Mouse (Mus musculus) midbrain, embryonic 11.5 days (tissue): ENCODE measurements at regions not wholly inside any gene's neighbourhood (a gene's known extent, or its start where the extent isn't known, plus 50 kb on each side); places are given as distances from the start of the nearest gene placed in this dataset.

Source experiments
- ATAC-seq: fragments of 200-750 bp; cut with Nextera tagmentation; 2 replicates; pipeline ENCODE4 v1.8.0; 2017; ENCODE audit warnings: moderate TSS enrichment, moderate library complexity; ENCODE audit not compliant: low FRiP score
- DNase-seq: peaks from one replicate; pipeline ENCODE4 v3.0.0; 2015; ENCODE audit warnings: low spot score; ENCODE audit errors: missing footprints
- H3K27ac ChIP-seq: fragments of 300-500 bp; sonication (generic); 2 replicates; pipeline ENCODE4 v1.5.1; 2014; ENCODE audit warnings: low read depth, low read length
- H3K27me3 ChIP-seq: fragments of 300-500 bp; sonication (generic); 2 replicates; pipeline ENCODE4 v1.6.1; 2014; ENCODE audit warnings: mild to moderate bottlenecking, low read length, moderate library complexity, mixed read lengths; ENCODE audit not compliant: control insufficient read depth, insufficient read depth
- H3K36me3 ChIP-seq: fragments of 300-500 bp; sonication (generic); 2 replicates; pipeline ENCODE4 v1.6.1; 2014; ENCODE audit warnings: mild to moderate bottlenecking, low read length, moderate library complexity, mixed read lengths; ENCODE audit not compliant: control insufficient read depth, insufficient read depth
- H3K4me1 ChIP-seq: fragments of 300-500 bp; sonication (generic); 2 replicates; pipeline ENCODE4 v1.6.1; 2014; ENCODE audit warnings: low read length; ENCODE audit not compliant: control insufficient read depth, insufficient read depth
- H3K4me2 ChIP-seq: fragments of 300-500 bp; sonication (generic); 2 replicates; pipeline ENCODE4 v1.6.1; 2014; ENCODE audit warnings: mild to moderate bottlenecking, moderate library complexity
- H3K4me3 ChIP-seq: fragments of 300-500 bp; sonication (generic); 2 replicates; pipeline ENCODE4 v1.5.1; 2014; ENCODE audit warnings: low read depth, low read length
- H3K9ac ChIP-seq: fragments of 300-500 bp; sonication (generic); 2 replicates; pipeline ENCODE4 v1.6.1; 2014; ENCODE audit warnings: low read length
- H3K9me3 ChIP-seq: fragments of 300-500 bp; sonication (generic); 2 replicates; pipeline ENCODE4 v1.6.1; 2016; ENCODE audit warnings: low read length; ENCODE audit not compliant: control insufficient read depth
- WGBS: fragments of 180-500 bp; shearing (Covaris S2); extraction: QIAGEN DNeasy Blood & Tissue Kit; methylation state at CpG from one replicate; pipeline ENCODE4 v1.1.7; 2014; 5-methylcytosine and 5-hydroxymethylcytosine counted together

- DNase-seq (no peak), ATAC-seq (no peak)
- Histone ChIP-seq H3K27me3 (no peaks in the 10 kb centered on the region), H3K27ac (no peak overlapping the region), H3K4me3 (no peak overlapping the region), H3K4me1 (no peaks in the 10 kb centered on the region), H3K36me3 (no peaks in the 10 kb centered on the region), H3K9ac (no peak overlapping the region), H3K4me2 (no peak overlapping the region), H3K9me3 (no peaks in the 10 kb centered on the region)
- 70% methylated on average over 3 of the region's 3 CpGs for WGBS
Observed at GRCm38 (mm10) chr11:57913801-57914560, 81.4 kb upstream of the Hand1 start.

- Histone ChIP-seq H3K9me3 (no peaks in the 10 kb centered on the region), H3K36me3 (no peaks in the 10 kb centered on the region), H3K27me3 (no peaks in the 10 kb centered on the region), H3K4me2 (no peak overlapping the region), H3K4me3 (no peak overlapping the region), H3K27ac (no peak overlapping the region), H3K4me1 (no peaks in the 10 kb centered on the region), H3K9ac (no peak overlapping the region)
- ATAC-seq: no peak
- no peak for DNase-seq
- WGBS: 54% methylated on average over 14 of the region's 14 CpGs
Observed at GRCm38 (mm10) chr11:57913020-57913699, 80.5 kb upstream of the Hand1 start.

GRCm38 (mm10) chr11:57911698-57912283 lies 79.2 kb upstream of the Hand1 start:
- DNase-seq (no peak), ATAC-seq (no peak)
- Histone ChIP-seq H3K36me3 (no peaks in the 10 kb centered on the region), H3K27me3 (no peaks in the 10 kb centered on the region), H3K4me1 (no peaks in the 10 kb centered on the region), H3K27ac (no peak overlapping the region), H3K9me3 (no peaks in the 10 kb centered on the region), H3K4me3 (no peak overlapping the region), H3K4me2 (no peak overlapping the region), H3K9ac (no peak overlapping the region)
- 62% methylated on average over 10 of the region's 10 CpGs for WGBS

DNA sequence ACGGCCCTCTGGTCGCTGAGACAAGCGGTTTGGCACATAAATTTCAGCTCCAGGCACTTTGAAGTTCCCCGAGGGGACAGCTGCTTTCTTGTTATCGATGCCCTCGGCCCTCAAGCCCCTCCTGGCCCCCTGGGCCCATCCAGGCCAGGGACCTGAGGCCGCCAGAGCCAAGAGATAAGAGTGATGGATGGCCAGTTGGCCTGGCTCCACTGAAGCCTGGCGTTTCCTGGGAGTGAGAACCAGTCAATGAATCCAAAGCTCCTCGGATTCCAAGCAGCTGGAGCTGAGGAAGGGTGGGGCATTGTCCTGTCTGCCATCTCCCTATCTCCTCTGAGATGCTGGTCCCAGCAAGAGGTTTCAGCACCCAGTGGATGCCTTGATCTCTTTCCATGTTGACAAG lies 71.6 kb upstream of the Hand1 start:
- Histone ChIP-seq H3K4me2 (no peak overlapping the region), H3K9ac (no peak overlapping the region), H3K36me3 (no peaks in the 10 kb centered on the region), H3K27ac (no peak overlapping the region), H3K9me3 (no peaks in the 10 kb centered on the region), H3K27me3 (no peaks in the 10 kb centered on the region), H3K4me1 (no peaks in the 10 kb centered on the region), H3K4me3 (no peak overlapping the region)
- no peak for ATAC-seq
- DNase-seq: no peak
- whole genome bisulfite sequencing: 76% methylated on average over 9 of the region's 9 CpGs

- 64% methylated on average over 4 of the region's 4 CpGs for WGBS
- DNase-seq (no peak), ATAC-seq (no peak)
- H3K4me2 ChIP-seq: no peak overlapping the region
- H3K9me3 ChIP-seq: no peaks in the 10 kb centered on the region
- no peak overlapping the region for H3K27ac ChIP-seq
- no peak overlapping the region for H3K4me3 ChIP-seq
- no peak overlapping the region for H3K9ac ChIP-seq
- no peaks in the 10 kb centered on the region for H3K36me3 ChIP-seq
- no peaks in the 10 kb centered on the region for H3K4me1 ChIP-seq
- H3K27me3 ChIP-seq: no peaks in the 10 kb centered on the region
Observed at GRCm38 (mm10) chr11:57899335-57899734, 66.7 kb upstream of the Hand1 start.

- 83% methylated on average over 1 of the region's 1 CpGs for WGBS
- no peak overlapping the region for H3K4me2 ChIP-seq
- no peak overlapping the region for H3K27ac ChIP-seq
- H3K36me3 ChIP-seq: no peaks in the 10 kb centered on the region
- no peak overlapping the region for H3K9ac ChIP-seq
- H3K9me3 ChIP-seq: no peaks in the 10 kb centered on the region
- no peaks in the 10 kb centered on the region for H3K27me3 ChIP-seq
- H3K4me1 ChIP-seq: no peaks in the 10 kb centered on the region
- DNase-seq: no peak
- ATAC-seq: no peak
- H3K4me3 ChIP-seq: no peak overlapping the region
Observed at GRCm38 (mm10) chr11:57895497-57895896, 62.9 kb upstream of the Hand1 start.

DNA sequence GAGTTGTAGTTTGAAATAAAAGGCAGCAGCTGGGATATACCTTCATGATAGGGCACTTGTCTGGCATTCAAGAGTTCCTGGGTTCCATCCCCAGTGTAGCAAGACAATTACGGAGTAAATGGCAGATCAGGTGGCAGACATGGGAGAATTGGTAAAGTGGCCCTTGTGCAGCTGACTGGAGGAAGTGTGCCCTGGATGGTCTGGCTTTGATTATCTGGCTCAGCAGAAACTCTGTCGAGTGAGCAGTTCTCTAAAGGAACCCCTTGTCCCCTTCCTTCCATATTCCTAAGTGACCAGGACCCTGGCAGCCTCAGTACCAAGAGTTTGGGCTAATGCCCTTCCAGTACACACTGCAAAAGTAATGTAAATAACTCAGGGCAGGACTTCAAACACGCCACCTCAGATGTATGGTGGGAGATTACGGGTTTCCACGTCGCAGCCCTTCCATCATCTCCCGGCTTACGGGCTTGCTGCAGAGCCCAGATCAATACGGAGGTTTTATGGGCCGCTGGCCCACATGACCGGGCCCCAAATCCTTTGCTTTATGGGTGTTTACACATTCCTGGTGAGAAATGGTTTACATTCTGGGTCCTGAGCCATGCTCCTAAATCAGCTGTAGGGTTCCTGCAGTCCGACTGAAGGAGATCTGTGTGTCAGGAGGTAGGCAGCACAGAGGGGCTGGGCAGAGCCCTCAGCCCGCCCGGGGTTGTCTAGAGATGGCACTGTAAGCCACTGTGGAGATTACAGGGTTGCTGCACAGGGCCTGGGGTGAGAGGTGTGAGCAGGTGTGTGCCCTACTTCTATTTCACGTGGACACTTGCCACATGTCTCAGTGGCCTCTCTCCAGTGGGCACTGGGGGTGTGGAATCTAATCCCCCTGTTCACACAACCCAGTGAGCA lies 50.4 kb upstream of the Hand1 start:
- no peak for DNase-seq

More for the DNA sequence above, 50.4 kb upstream of the Hand1 start:
- ATAC-seq: no peak
- Histone ChIP-seq H3K4me2 (no peak overlapping the region), H3K27me3 (no peaks in the 10 kb centered on the region), H3K4me3 (no peak overlapping the region), H3K27ac (no peak overlapping the region), H3K36me3 (no peaks in the 10 kb centered on the region), H3K9ac (no peak overlapping the region), H3K4me1 (0 out of 2 replicates have a peak, but pooled peaks cover 2% of the 10 kb centered on the region), H3K9me3 (no peaks in the 10 kb centered on the region)
- 74% methylated on average over 15 of the region's 15 CpGs for WGBS
